Mouse (Mus musculus) left cerebral cortex, adult 2 months (tissue): ENCODE measurements around the gene Olfr435. TPM values are rescaled to one million over a fixed set of nuclear protein-coding genes. Genes with fewer than 3 reads are reported as not detected.
"Not testable (repeated sequence)": the region's sequence is repeated elsewhere in the genome, so short reads cannot be mapped to it uniquely, and the experiment has no call there.

Experiments used
- DNase-seq, 2 experiments: peaks; one replicate each; pipeline ENCODE4 v3.0.0; 2021 to 2022; ENCODE audit warnings: low spot score in 2 of 2, mixed read lengths in 1 of 2; ENCODE audit errors: extremely low spot score in 1 of 2
- H3K27ac ChIP-seq: fragments of 200-600 bp; 2 replicates; pipeline ENCODE4 v1.8.1; 2022
- H3K4me3 ChIP-seq: fragments of 200-600 bp; 2 replicates; pipeline ENCODE4 v1.8.1; 2022
- CTCF ChIP-seq: fragments of 200-600 bp; IDR thresholded peaks from 2 replicates; pipeline ENCODE4 v1.8.1; 2022; ENCODE audit warnings: antibody characterized with exemption, mild to moderate bottlenecking, moderate library complexity
- intact Hi-C: fragments of 180-260 bp; cut with DNase I; formaldehyde crosslinking; loops from one replicate; pipeline ENCODE4 v1.15.1; 2025
- long read RNA-seq, 2 experiments: library from polyadenylated mRNA; stranded (forward); transcript quantifications; one replicate each; pipeline ENCODE4 v2.0.0; 2021; ENCODE audit warnings: borderline mapping rate in 2 of 2
- total RNA-seq, 2 experiments: library from RNA; stranded (reverse); gene quantifications; 2 replicates each; pipeline ENCODE4 v1.2.3; 2021

Gene Olfr435
- not detected for total RNA-seq
- long read RNA-seq, experiment 1 = 0 reads
- long read RNA-seq, experiment 2 = 0 reads

DNA sequence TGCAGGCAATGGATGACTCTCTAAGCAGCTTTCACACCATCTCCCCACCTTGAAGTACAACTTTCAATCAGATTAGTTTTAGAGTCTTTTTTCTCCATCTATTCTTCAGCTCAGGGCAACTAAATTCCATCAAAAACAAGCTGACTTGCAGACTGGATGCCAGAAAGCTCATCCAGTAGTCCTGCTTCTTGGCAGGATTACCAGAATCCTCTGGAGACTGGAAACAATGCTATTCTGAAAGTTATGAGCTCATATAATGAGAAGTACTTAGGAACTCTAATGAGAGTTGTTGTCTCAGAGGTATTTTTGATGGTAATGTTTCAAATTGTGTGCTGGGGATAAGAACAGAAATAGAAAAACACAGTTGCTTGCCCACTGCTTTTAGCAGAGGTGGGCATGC, at the start of gene Olfr435:
Olfr435 (plus strand) TSS at position 366 of the 400 bp plus-strand sequence.
- Histone ChIP-seq H3K27ac (no peak within 1 kb of the TSS), H3K4me3 (no peak within 1 kb of the TSS)
- no peak for DNase-seq
- TF ChIP-seq CTCF = no peak
- intact Hi-C loops = no loop called here

DNA sequence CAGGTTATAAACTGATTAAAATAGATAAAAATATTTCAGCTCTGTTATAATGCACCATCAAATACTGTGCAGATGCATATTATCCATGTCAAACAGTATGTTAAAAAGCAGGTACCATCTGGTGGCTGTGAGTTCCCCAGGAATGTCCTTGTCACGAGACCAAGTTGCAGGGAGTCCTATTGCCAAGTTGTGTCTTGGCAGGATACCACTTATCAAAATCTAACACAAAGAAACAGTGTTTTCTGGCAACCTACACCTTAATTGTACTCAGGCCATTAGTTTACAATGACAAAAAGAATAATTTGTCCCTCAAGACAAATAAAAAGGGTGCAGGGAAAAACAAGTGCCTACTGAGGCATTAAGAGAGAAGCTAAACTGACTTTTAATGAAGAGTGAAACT, 37.4 kb upstream of the Olfr435 start:
- DNase-seq = no peak

GRCm38 (mm10) chr6:43162982-43163381, 34.0 kb upstream of the Olfr435 start, which contains the start of gene Olfr437:
Gene Olfr437 (plus strand): TSS chr6:43163282.
- Histone ChIP-seq H3K27ac (no peak within 1 kb of the TSS), H3K4me3 (no peak within 1 kb of the TSS)
- TF ChIP-seq CTCF = no peak
- intact Hi-C loops = no loop called here
- no peak for DNase-seq

More for the DNA sequence above, 37.4 kb upstream of the Olfr435 start:
- no peak overlapping the region for H3K27ac ChIP-seq
- H3K4me3 ChIP-seq = no peak overlapping the region
- intact Hi-C loops = no loop called here
- TF ChIP-seq CTCF = no peak

- intact Hi-C loops = no loop called here
- no peak for TF ChIP-seq CTCF
- H3K27ac ChIP-seq = no peak overlapping the region
- no peak overlapping the region for H3K4me3 ChIP-seq
- no peak for DNase-seq
Measured at GRCm38 (mm10) chr6:43167246-43167645, 29.7 kb upstream of the Olfr435 start.

- H3K27ac ChIP-seq = no peak within 1 kb of the TSS
- no peak for TF ChIP-seq CTCF
- no peak within 1 kb of the TSS for H3K4me3 ChIP-seq
- intact Hi-C loops = no loop called here
- DNase-seq = no peak
Measured at GRCm38 (mm10) chr6:43171840-43172239, 25.1 kb upstream of the Olfr435 start, which contains the start of gene Olfr13. Gene Olfr13 (plus strand): TSS chr6:43172140.

- intact Hi-C loops = no loop called here
- DNase-seq = no peak
- H3K27ac ChIP-seq = no peak overlapping the region
- H3K4me3 ChIP-seq = no peak overlapping the region
- TF ChIP-seq CTCF = no peak
Measured at GRCm38 (mm10) chr6:43178129-43178528, 18.8 kb upstream of the Olfr435 start.

DNA sequence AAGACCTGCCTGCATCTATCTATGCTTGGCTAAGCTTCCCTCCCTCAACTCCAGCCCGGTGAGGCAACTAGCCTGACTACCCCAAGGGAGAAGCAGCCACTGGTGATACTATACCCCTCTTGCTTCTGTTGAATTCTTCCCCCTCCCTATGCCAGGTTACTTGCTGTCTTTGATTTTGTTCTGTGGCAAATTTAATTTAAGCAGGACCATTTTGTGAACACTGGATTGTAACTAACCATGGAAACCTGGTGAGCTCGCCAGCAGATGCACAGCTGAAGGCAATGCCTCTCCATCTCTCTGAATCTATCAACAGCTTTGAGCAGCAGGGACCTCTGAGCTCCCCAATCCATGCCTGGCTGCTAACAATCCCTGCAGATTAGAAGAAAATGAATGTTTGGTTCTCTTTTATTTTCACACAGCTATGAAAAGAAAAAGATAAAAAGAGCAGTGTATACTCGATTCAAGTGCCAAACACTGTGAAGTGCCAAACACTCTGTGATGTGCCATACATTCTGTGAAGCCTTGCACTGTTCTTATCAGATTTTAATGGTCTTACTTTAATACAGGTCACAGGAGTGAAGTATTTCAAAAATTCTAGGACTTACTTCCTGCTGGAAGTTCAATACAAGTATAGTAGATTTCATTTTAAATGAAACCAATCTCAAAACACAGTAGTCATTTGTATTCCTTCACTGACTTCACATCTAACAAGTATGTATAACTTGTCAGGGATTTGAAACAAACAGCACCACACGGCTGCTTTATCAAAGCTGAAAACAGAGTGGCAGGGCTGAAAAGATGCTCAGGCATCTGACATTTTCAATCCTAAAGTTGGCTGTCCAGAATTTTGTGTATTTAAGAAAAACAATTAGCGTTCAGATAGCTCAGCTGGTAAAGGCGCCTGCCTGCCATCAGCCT, 18.1 kb upstream of the Olfr435 start:
- DNase-seq = no peak
- intact Hi-C loops = no loop called here
- TF ChIP-seq CTCF = no peak
- no peak overlapping the region for H3K4me3 ChIP-seq
- H3K27ac ChIP-seq = no peak overlapping the region

- H3K27ac ChIP-seq = no peak overlapping the region
- intact Hi-C loops = no loop called here
- TF ChIP-seq CTCF = no peak
- no peak overlapping the region for H3K4me3 ChIP-seq
- DNase-seq = no peak
Measured at GRCm38 (mm10) chr6:43190986-43191385, 6.0 kb upstream of the Olfr435 start.

- H3K27ac ChIP-seq = no peak overlapping the region
- no peak for DNase-seq
- no peak overlapping the region for H3K4me3 ChIP-seq
- intact Hi-C loops = no loop called here
- TF ChIP-seq CTCF = no peak
Measured at GRCm38 (mm10) chr6:43198094-43198493, 1.1 kb downstream of the Olfr435 start.

GRCm38 (mm10) chr6:43202786-43203185, 5.8 kb downstream of the Olfr435 start:
- intact Hi-C loops = no loop called here
- no peak for TF ChIP-seq CTCF
- Histone ChIP-seq H3K4me3 (no peak overlapping the region), H3K27ac (no peak overlapping the region)
- no peak for DNase-seq

DNA sequence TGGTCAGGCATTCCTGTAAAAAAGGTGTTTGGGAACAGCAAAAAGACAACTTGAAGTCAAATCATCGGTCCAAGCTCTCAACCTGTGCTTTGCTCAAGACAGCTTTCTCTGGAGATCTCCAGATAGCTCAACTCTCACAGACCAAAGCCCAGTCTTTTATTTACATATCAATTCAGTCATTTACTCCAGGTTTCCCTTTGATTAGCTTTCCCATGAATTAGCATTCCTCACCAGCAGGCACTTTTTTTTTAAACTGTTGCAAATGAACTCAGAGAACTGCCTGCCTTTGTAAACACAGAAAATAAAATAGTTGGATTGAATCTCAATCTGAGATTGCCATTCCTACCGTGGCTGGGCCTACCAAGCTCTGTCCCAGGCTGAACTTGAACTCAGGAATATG, 8.4 kb downstream of the Olfr435 start:
- TF ChIP-seq CTCF = no peak
- no peak overlapping the region for H3K4me3 ChIP-seq
- intact Hi-C loops = no loop called here
- no peak overlapping the region for H3K27ac ChIP-seq
- DNase-seq = no peak

- DNase-seq = peak; percentile 12 to 14
- intact Hi-C loops, H3K4me3 ChIP-seq: not testable (repeated sequence)
- H3K27ac ChIP-seq = 0 out of 2 replicates have a peak within 1 kb of the TSS, but pooled peaks have one; percentile 8
Measured at GRCm38 (mm10) chr6:43212873-43213272, 15.9 kb downstream of the Olfr435 start, which contains the start of gene Olfr434. Gene Olfr434 (plus strand): TSS chr6:43213021.

- intact Hi-C loops, H3K27ac ChIP-seq, DNase-seq, H3K4me3 ChIP-seq: not testable (repeated sequence)
Measured at GRCm38 (mm10) chr6:43231255-43231654, 34.3 kb downstream of the Olfr435 start, which contains the start of gene Olfr47. Gene Olfr47 (plus strand): TSS chr6:43231529.
